Mouse (Mus musculus) forebrain, embryonic 14.5 days (tissue): ENCODE measurements around the gene Nfia. TPM values are rescaled to one million over a fixed set of nuclear protein-coding genes. Genes with fewer than 3 reads are reported as not detected.

ENCODE experiments used
- ATAC-seq: fragments of 200-750 bp; cut with Nextera tagmentation; 2 replicates; pipeline ENCODE4 v1.8.0; 2017; ENCODE audit warnings: mild to moderate bottlenecking, moderate library complexity
- DNase-seq: peaks from one replicate; pipeline ENCODE4 v3.0.0-alpha.2; 2015; ENCODE audit warnings: low spot score
- H3K27ac ChIP-seq: fragments of 300-500 bp; sonication (generic); 2 replicates; pipeline ENCODE4 v1.5.1; 2014; ENCODE audit warnings: low read depth, mild to moderate bottlenecking, control low read depth, low read length, moderate library complexity
- H3K27me3 ChIP-seq: fragments of 300-500 bp; sonication (generic); replicated peaks from 2 replicates; pipeline ENCODE4 v1.6.1; 2014; ENCODE audit warnings: low read length, control low read depth, mixed read lengths; ENCODE audit not compliant: control insufficient read depth, insufficient read depth
- H3K36me3 ChIP-seq: fragments of 300-500 bp; sonication (generic); 2 replicates; pipeline ENCODE4 v1.6.1; 2014; ENCODE audit warnings: low read length, control low read depth; ENCODE audit not compliant: control insufficient read depth, insufficient read depth
- H3K4me1 ChIP-seq: fragments of 300-500 bp; sonication (generic); 2 replicates; pipeline ENCODE4 v1.6.1; 2014; ENCODE audit warnings: antibody characterized with exemption, low read length, control low read depth; ENCODE audit not compliant: control insufficient read depth, insufficient read depth
- H3K4me2 ChIP-seq: fragments of 300-500 bp; sonication (generic); 2 replicates; pipeline ENCODE4 v1.6.1; 2014; ENCODE audit warnings: mild to moderate bottlenecking, control low read depth, low read length
- H3K4me3 ChIP-seq: fragments of 300-500 bp; sonication (generic); 2 replicates; pipeline ENCODE4 v1.5.1; 2014; ENCODE audit warnings: low read depth, low read length, control low read depth
- H3K9ac ChIP-seq: fragments of 300-500 bp; sonication (generic); 2 replicates; pipeline ENCODE4 v1.6.1; 2014; ENCODE audit warnings: mild to moderate bottlenecking, low read length, control low read depth, moderate library complexity
- H3K9me3 ChIP-seq: fragments of 300-500 bp; sonication (generic); replicated peaks from 2 replicates; pipeline ENCODE4 v1.6.1; 2016; ENCODE audit warnings: low read length, control low read depth, mixed read lengths; ENCODE audit not compliant: control insufficient read depth
- WGBS: fragments of 180-500 bp; shearing (Covaris S2); extraction: QIAGEN DNeasy Blood & Tissue Kit; methylation state at CpG from one replicate; pipeline ENCODE4 v1.1.7; 2014; 5-methylcytosine and 5-hydroxymethylcytosine counted together
- polyA plus RNA-seq: library from polyadenylated mRNA; unstranded; fragments of >200 nt; fragmentation: Nextera tagmentation; extraction: Ambion mirVana; gene quantifications from 2 replicates; pipeline ENCODE4 v1.2.1, GENCODE M21; 2014

The Nfia gene
- polyA plus RNA-seq, 1 experiment from 2014 or later = 71.5 TPM

DNA sequence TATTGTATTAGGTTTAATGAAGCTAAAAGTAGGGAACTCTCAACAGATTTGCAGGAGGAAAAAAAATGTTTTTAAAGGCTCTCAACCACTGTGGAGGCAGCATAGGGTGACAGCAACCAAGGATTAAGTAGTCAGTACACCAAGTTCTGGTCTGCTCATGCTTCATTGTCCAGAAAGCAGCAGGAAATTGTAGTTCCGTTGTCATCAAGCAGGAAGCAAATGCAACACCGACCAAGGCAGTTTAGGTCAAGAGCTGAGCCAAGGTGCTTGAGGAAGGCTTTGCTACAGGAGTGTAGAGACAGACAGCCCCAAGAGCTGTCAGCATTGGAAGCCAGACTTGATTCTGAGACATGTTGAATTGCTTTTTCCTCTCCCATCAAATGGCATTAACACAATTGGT is 342.4 kb downstream of the Nfia start:
- Histone ChIP-seq H3K9me3 (no peaks in the 10 kb centered on the region), H3K9ac (no peak overlapping the region), H3K4me2 (no peak overlapping the region), H3K4me3 (no peak overlapping the region), H3K36me3 (peaks cover 3% of the 10 kb centered on the region; the same call in 1 of the 2 replicates), H3K27me3 (no peaks in the 10 kb centered on the region), H3K4me1 (peaks cover 5% of the 10 kb centered on the region), H3K27ac (no peak overlapping the region)
- WGBS = 76% methylated on average over 2 of the region's 2 CpGs
- ATAC-seq (no peak), DNase-seq (no peak)

DNA sequence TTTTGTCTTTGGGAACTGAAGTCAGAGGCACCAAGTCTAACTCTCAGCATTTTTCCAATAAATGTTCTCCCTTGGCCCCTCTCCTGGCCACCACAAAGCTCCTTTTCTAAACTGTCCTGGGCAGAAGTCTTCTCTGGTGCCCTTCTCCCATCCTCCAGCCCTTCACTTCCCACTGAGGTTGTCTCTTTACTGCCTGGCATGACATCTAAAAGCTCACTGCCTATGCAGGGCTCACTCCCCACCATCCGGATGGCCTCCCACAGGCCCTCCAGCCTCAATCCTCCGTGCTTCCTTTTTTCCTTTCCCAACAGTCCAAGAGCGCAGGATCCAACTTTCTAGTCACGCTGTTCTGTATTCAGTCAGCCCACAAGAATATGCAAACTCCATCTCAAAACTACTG is 342.9 kb downstream of the Nfia start:
- 90% methylated on average over 4 of the region's 4 CpGs for WGBS
- no peak overlapping the region for H3K27ac ChIP-seq
- DNase-seq = no peak

GRCm38 (mm10) chr4:98116046-98116445 is 343.5 kb downstream of the Nfia start:
- H3K9me3 ChIP-seq = no peaks in the 10 kb centered on the region
- no peak for ATAC-seq
- no peak overlapping the region for H3K4me2 ChIP-seq
- no peak overlapping the region for H3K4me3 ChIP-seq
- no peak for DNase-seq
- 90% methylated on average over 7 of the region's 7 CpGs for WGBS
- 0 out of 2 replicates have a peak overlapping the region, but pooled peaks have one; percentile 21 for H3K27ac ChIP-seq
- H3K36me3 ChIP-seq = peaks cover 3% of the 10 kb centered on the region; the same call in 1 of the 2 replicates
- no peaks in the 10 kb centered on the region for H3K27me3 ChIP-seq
- H3K9ac ChIP-seq = no peak overlapping the region
- H3K4me1 ChIP-seq = peaks cover 5% of the 10 kb centered on the region

More for the DNA sequence above, 342.9 kb downstream of the Nfia start:
- H3K9ac ChIP-seq = no peak overlapping the region
- no peak for ATAC-seq
- H3K4me3 ChIP-seq = no peak overlapping the region
- peaks cover 3% of the 10 kb centered on the region; the same call in 1 of the 2 replicates for H3K36me3 ChIP-seq
- no peaks in the 10 kb centered on the region for H3K9me3 ChIP-seq
- H3K4me1 ChIP-seq = peaks cover 5% of the 10 kb centered on the region
- H3K4me2 ChIP-seq = no peak overlapping the region
- no peaks in the 10 kb centered on the region for H3K27me3 ChIP-seq

GRCm38 (mm10) chr4:98118126-98118525 is 345.6 kb downstream of the Nfia start:
- H3K27me3 ChIP-seq = no peaks in the 10 kb centered on the region
- ATAC-seq (no peak), DNase-seq (no peak)
- H3K36me3 ChIP-seq = 0 out of 2 replicates have a peak, but pooled peaks cover 3% of the 10 kb centered on the region
- no peaks in the 10 kb centered on the region for H3K9me3 ChIP-seq
- WGBS = 5% methylated on average over 3 of the region's 3 CpGs
- peaks cover 5% of the 10 kb centered on the region for H3K4me1 ChIP-seq
- peak overlapping the region; percentile 41; the same call in 1 of the 2 replicates for H3K27ac ChIP-seq
- H3K9ac ChIP-seq = peak overlapping the region; percentile 13; the same call in 1 of the 2 replicates
- H3K4me3 ChIP-seq = no peak overlapping the region
- H3K4me2 ChIP-seq = no peak overlapping the region

DNA sequence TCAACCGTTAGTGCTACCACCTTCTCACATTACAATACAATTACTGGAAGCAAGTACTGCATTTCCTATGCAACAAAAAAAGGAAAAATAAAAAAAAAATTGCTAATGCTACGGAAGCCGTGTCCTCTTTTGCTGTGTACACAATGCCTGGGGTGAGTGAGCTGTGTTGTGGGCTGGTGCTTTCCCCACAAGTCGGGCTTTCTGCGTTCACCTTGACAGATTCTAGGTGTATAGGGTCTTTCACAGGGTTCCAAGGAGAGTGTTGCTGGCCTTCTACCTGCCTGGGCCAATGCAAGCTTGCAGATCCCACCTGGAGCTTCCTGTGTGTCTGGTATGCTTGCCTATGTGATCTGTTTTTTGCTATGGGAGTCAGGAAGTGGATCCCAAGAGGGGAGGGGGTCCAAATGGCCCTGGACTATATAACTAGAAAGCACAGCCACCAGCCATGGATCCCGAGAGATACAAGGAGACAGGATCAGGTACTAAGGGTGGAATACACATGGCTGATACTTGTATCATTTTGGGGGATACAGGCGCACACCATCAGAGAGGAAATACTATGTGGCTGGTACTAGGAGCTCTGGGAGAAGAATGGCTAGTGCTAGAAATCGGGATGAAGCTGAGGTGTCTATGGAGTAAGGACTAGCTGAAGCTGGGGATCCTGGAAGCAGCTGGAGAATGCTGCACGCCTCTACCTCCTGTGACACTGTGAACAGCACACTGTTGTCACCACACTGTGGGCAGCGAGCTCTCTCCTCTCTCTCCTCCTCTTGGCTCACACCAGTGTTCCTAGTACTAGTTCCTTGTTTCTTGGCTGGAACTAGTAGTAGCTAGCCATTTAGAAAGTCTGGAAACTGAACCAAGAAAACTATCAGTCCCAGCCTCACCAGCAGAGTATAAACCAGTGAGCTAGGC is 346.5 kb downstream of the Nfia start:
- H3K27me3 ChIP-seq = no peaks in the 10 kb centered on the region
- DNase-seq = no peak
- H3K4me3 ChIP-seq = no peak overlapping the region
- WGBS = 53% methylated on average over 10 of the region's 10 CpGs
- no peak overlapping the region for H3K9ac ChIP-seq
- ATAC-seq = no peak
- 0 out of 2 replicates have a peak overlapping the region, but pooled peaks have one; percentile 10 for H3K27ac ChIP-seq
- H3K4me1 ChIP-seq = peaks cover 5% of the 10 kb centered on the region
- H3K36me3 ChIP-seq = 0 out of 2 replicates have a peak, but pooled peaks cover 3% of the 10 kb centered on the region
- H3K4me2 ChIP-seq = no peak overlapping the region
- H3K9me3 ChIP-seq = no peaks in the 10 kb centered on the region

- Histone ChIP-seq H3K4me2 (no peak overlapping the region), H3K9ac (no peak overlapping the region), H3K4me3 (no peak overlapping the region), H3K36me3 (0 out of 2 replicates have a peak, but pooled peaks cover 3% of the 10 kb centered on the region), H3K9me3 (no peaks in the 10 kb centered on the region), H3K27me3 (no peaks in the 10 kb centered on the region), H3K4me1 (peaks cover 5% of the 10 kb centered on the region), H3K27ac (no peak overlapping the region)
- DNase-seq (no peak), ATAC-seq (no peak)
- WGBS = 76% methylated on average over 3 of the region's 3 CpGs
These were observed 347.5 kb downstream of the Nfia start for GRCm38 (mm10) chr4:98119949-98120531.

DNA sequence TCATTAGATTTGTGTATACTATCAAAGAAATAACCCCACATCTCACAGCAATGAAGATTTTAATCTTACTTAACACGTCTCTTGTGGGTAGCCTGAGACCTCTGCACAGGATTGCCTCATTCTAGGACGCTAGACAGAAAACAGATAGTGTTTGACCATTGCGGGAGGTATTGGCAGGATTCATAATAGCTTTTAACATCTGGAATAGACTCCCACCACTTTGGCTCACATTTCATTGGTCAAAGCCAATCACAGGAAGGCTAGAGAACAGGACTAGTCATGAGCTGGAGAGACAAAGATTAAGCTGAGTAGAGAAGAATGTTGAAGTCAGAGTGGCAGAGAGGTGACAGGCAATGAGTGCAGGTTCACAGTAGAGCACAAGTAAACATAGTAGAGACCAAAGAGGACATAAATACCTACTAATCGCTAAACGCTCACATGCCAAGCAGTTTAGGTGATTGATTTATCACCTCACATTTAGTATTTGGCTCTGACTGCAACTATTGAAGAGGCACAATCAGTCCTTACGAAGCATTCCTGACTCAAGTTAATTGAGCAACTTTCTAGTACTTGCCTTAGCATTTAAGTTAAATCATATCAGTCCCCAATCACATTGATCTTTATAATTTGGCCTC is 348.3 kb downstream of the Nfia start:
- peaks cover 5% of the 10 kb centered on the region for H3K4me1 ChIP-seq
- no peak overlapping the region for H3K4me3 ChIP-seq
- H3K27ac ChIP-seq = no peak overlapping the region
- no peak overlapping the region for H3K4me2 ChIP-seq
- no peak overlapping the region for H3K9ac ChIP-seq
- no peaks in the 10 kb centered on the region for H3K9me3 ChIP-seq
- no peak for ATAC-seq
- H3K36me3 ChIP-seq = 0 out of 2 replicates have a peak, but pooled peaks cover 3% of the 10 kb centered on the region
- 89% methylated on average over 6 of the region's 6 CpGs for WGBS
- no peak for DNase-seq
- H3K27me3 ChIP-seq = no peaks in the 10 kb centered on the region

DNA sequence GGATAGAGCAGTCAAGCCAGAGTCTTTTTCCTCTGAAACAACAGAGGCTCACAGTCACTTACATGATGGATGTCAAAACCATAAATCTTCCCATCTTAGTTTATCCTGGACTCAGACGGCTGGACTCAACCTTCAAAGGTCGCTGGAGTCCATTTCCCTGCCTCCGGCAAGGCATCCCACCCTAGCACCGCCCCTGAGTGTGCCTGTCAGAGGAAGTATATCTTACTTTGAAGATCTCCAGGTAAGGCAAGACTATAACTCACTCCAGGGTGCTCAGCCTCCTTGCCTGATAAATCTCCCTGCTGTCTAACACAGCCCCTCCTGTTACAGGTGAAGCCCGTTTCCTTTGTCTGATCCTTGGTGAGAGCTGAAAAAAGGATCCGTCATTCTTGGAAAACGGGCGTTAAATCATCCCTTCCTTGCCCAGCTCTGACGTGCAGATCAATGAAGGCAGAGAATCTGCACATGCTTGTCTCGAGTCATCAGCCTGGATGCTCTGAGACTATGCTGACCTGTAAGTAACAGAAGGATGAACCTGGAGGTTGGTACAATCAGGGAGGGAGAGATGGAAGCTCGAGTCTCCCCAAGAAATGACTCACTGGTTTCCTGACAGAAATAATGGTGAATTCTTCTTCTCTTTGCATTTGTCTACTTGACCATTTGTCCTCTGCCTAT is 353.6 kb downstream of the Nfia start:
- ATAC-seq = no peak
- no peak overlapping the region for H3K9ac ChIP-seq
- H3K4me2 ChIP-seq = no peak overlapping the region
- H3K4me3 ChIP-seq = no peak overlapping the region
- no peak overlapping the region for H3K27ac ChIP-seq
- no peak for DNase-seq
- 0 out of 2 replicates have a peak, but pooled peaks cover 3% of the 10 kb centered on the region for H3K36me3 ChIP-seq
- WGBS = 88% methylated on average over 11 of the region's 11 CpGs
- H3K9me3 ChIP-seq = no peaks in the 10 kb centered on the region
- no peaks in the 10 kb centered on the region for H3K27me3 ChIP-seq
- H3K4me1 ChIP-seq = no peaks in the 10 kb centered on the region
